22 mouse cellular contexts compared by ENCODE assay signal in genomic region chr12:34674235-34674634, GRCm38 (mm10).
"Had no signal": no experiment of that assay in that cellular context is flagged by ENCODE, and none has a peak within 500 bp of the region (broad histone marks: within the 10 kb centered on the region; RNA-seq: fewer than 3 reads in every experiment).

No protein-coding gene starts in this region.

- ATAC-seq: inflammation-experienced regulatory T-cells, adult 6 months; intestine, embryonic 16.5 days; liver, embryonic 12.5 days; midbrain, embryonic 13.5 days; midbrain, embryonic 16.5 days had no signal

- H3K27ac ChIP-seq: limb, embryonic 10.5 days; limb, embryonic 13.5 days; liver, embryonic 12.5 days; liver, embryonic 15.5 days; midbrain, embryonic 10.5 days; midbrain, embryonic 13.5 days; neural tube, embryonic 13.5 days; stomach, embryonic 15.5 days had no signal

- H3K36me3 ChIP-seq: limb, embryonic 10.5 days; limb, embryonic 13.5 days; liver, embryonic 12.5 days; liver, embryonic 15.5 days; midbrain, embryonic 10.5 days; midbrain, embryonic 13.5 days; neural tube, embryonic 13.5 days; stomach, embryonic 15.5 days had no signal

- H3K27me3 ChIP-seq: limb, embryonic 13.5 days; liver, embryonic 12.5 days; liver, embryonic 15.5 days; midbrain, embryonic 13.5 days; neural tube, embryonic 13.5 days; stomach, embryonic 15.5 days had no signal

- H3K9me3 ChIP-seq: limb, embryonic 10.5 days; limb, embryonic 13.5 days; liver, embryonic 12.5 days; liver, embryonic 15.5 days; midbrain, embryonic 10.5 days; midbrain, embryonic 13.5 days; neural tube, embryonic 13.5 days; stomach, embryonic 15.5 days had no signal

- H3K4me3 ChIP-seq: limb, embryonic 10.5 days; limb, embryonic 13.5 days; liver, embryonic 12.5 days; liver, embryonic 15.5 days; midbrain, embryonic 10.5 days; midbrain, embryonic 13.5 days; myocyte; neural tube, embryonic 13.5 days; stomach, embryonic 15.5 days had no signal

- H3K4me1 ChIP-seq: limb, embryonic 10.5 days; limb, embryonic 13.5 days; liver, embryonic 12.5 days; liver, embryonic 15.5 days; midbrain, embryonic 10.5 days; midbrain, embryonic 13.5 days; neural tube, embryonic 13.5 days; stomach, embryonic 15.5 days had no signal

- H3K9ac ChIP-seq: limb, embryonic 13.5 days; liver, embryonic 12.5 days; liver, embryonic 15.5 days; lung, embryonic 14.5 days; midbrain, embryonic 13.5 days; neural tube, embryonic 13.5 days; stomach, embryonic 15.5 days had no signal

- H3K4me2 ChIP-seq: limb, embryonic 13.5 days; liver, embryonic 12.5 days; liver, embryonic 15.5 days; lung, embryonic 14.5 days; midbrain, embryonic 13.5 days; neural tube, embryonic 13.5 days; stomach, embryonic 15.5 days had no signal

- DNase-seq: kidney, adult 18-20 months; kidney, adult 9 months; kidney, postnatal 14 days; kidney, postnatal 4 days; liver; lung, embryonic 14.5 days; retina, postnatal 1 day; right cerebral cortex, postnatal 25 days; spleen, adult 18-20 months; thymus, postnatal 25 days had no signal
